Mouse (Mus musculus) kidney, adult 9 months (tissue): ENCODE measurements around the gene Sptb.
A peak's percentile ranks its signal among the peaks of the same experiment; 100 is the strongest.

Experiments used
- DNase-seq: peaks from one replicate; pipeline ENCODE4 v3.0.0; 2022

The Sptb gene

DNA sequence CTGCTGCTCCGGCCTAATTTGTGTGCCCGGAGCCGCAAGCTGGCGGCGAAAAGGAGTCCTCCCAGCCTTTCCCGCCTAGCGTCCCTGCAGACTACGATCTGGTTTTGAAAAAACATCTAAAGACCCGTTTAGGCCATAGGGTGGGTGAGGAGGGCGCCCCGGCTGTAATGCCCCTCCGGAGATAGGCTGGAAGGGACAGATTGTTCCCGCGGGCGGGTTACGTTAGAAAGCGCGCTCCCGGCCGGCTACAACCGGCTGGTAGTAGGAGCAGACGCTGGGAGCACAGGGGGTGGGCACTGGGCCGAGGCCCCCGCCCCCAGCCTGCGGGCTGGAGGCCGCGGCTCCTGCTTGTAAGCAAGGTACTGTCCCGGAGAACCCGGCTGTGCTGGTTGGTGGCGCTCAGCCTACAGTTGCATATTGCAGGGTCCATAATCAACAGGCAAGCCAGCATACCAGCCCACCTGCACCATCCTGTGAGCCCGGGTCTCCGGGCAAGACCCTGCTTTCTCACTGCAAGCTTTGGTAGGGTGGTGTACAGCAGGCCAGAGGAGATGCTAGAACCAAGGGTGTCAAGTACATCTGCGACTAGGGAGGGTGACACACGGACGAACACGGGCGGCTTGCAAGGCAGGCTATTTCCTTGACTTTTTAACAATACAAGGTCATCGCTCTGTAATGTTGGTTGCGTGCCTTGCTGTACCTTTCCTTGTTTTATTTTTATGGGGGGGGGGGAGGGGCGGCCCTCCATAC is at the start of gene Sptb:
Gene Sptb, minus strand, starts transcription at position 197 of the 750 bp plus-strand sequence.
- peak; percentile 40 for DNase-seq

DNA sequence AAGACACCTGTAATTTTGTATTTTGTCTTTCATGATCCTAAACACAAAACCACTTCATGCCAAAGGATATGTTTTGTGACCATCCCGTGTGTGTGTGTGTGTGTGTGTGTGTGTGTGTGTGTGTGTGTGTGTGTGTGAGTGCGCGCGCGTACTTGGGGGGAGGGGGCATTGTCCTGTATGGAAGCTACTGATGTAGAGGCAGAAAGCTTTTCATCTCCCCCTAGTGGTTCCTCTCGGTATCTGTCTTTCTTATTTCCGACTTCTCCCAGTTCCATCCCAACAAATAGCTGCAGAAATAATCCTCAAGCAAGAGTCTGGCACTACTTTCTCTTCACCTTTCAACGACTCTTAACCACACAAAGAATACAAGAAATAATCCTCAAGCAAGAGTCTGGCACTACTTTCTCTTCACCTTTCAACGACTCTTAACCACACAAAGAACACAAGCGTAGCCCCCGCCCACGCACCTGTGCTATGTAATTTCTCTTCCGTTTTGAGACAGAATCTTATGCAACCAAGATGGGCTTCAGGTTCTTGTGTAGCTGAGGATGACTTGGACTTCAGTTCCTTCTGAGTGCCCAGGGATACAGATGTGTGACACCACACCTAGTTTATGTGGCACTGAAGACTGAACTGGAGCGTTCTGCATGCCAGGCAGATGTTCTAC is 42.4 kb upstream of the Sptb start:
- peak; percentile 63 for DNase-seq

GRCm38 (mm10) chr12:76750866-76751459 is 40.6 kb upstream of the Sptb start:
- DNase-seq, result no peak

DNA sequence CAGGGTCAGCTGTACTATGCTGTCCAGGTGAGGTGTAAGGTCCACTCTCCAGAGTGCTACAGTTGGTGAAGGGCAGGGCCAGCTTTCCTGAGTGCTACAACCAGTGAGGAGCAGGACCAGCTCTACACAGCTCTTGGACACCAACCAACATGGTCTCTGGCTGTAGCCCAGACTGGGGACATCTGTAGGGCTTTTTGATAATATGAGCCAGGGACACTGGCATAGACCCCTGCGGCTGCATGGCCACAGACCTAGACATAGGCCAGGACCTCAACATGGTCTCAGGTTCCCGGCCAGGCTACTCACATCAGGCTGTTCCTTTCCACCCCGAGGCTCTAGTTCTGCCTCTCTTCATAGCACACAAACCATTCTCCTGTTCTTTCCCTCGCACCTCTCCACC is 17.6 kb upstream of the Sptb start:
- DNase-seq, result no peak

DNA sequence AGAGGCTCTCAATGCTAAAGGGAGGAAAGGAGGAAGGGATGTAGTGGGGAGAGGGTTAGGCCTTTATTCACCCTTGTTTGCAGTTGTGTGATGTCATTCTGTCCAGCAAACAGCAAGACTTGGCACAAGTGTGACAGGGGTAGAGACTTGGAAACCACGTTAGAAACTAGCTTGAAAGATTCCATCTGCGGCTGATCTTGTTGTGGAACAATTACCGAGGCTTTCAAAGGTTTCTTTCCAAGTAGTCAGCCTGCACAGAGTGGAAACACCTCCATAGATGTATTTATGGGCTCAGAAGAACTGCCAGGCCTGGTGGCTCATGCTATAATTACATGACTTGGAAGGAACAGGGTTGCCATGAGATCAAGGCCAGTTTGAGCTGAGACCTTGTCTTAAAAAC is 11.7 kb upstream of the Sptb start:
- DNase-seq, result no peak

- no peak for DNase-seq
These were observed 10.2 kb upstream of the Sptb start for GRCm38 (mm10) chr12:76720572-76720971.

DNA sequence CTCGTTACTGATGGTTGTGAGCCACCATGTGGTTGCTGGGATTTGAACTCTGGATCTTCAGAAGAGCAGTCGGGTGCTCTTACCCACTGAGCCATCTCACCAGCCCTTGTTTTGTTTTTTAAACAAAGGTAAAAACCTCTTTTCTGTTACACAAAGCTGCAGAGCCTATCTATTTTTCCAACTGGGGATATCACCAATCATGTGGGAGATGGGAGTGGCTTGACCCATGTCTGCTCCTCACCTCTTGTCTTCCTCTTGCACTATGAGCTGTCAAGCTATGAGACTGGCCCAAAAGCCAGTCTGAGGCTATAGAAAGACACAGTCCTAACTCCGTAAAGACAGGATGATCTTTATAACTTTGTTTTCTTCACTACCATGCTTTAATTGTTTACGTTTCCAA is 8.0 kb upstream of the Sptb start:
- DNase-seq, result no peak

GRCm38 (mm10) chr12:76709795-76710350 is 474 bp downstream of the Sptb start:
- DNase-seq, result peak; percentile 29

GRCm38 (mm10) chr12:76708956-76709794 is 1.2 kb downstream of the Sptb start:
- DNase-seq, result peak; percentile 20

DNA sequence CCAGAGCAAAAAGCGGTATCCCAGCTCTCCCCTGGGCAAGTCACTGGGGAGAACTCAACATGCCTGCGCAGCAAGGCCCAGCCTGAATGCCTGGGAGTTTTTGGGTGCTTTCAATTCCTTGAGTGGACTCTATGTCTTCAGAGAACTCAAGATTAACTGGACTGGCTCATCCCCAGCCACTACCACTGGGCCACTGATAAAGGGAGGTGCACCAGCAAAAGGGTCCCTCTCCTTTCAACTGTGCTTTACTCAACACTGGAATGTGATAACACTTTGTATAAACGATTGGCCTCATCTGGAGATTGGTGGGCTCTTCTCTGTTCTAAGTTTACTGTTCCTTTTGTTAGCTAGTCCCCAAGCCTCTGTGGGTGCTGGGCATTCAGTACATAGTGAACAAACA is 2.2 kb downstream of the Sptb start:
- no peak for DNase-seq

GRCm38 (mm10) chr12:76696380-76696935 is 13.9 kb downstream of the Sptb start:
- no peak for DNase-seq

DNA sequence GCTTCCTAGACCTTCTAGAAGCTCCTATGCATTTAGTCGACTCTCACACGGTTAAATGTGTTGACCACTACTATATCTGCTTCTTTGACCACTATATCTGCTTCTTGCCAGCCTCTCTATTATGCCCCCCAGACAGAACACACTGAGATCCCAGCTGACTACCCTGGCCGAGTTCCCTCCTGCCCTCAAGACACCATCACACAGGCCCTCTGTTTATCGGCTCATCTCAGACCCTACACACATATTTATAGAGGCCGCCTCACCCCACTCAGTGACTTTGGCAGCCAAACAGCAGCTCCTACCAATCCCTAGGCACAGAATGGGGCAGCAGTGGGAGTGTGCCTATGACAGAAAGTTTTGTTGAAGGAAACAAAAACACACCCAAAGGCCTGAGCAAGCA is 14.6 kb downstream of the Sptb start:
- DNase-seq, result no peak

- DNase-seq, result peak; percentile 17
These were observed 15.4 kb downstream of the Sptb start for GRCm38 (mm10) chr12:76694801-76695505.

GRCm38 (mm10) chr12:76687498-76688200 is 22.7 kb downstream of the Sptb start:
- no peak for DNase-seq

- DNase-seq, result no peak
These were observed 24.7 kb downstream of the Sptb start for GRCm38 (mm10) chr12:76685647-76686046.

DNA sequence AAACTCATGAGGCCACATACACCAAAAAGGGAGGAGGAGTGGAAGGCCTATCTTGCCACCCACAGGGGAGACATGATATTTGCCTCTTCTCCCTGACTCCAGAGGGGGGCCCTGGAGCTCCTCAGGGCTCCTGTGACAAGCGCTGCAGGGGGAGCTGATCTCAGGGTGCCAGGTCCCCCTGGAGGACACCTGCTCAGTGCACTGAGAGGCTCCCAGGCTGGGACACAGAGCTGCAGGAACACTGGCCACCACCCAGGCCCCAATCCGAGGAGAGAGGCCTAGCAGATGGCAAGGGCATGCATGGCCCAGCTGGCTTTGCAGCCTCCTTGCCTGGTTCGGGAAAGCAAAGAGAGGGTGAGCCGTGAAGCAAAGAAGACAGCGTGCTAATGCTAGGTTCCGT is 25.9 kb downstream of the Sptb start:
- DNase-seq, result no peak

- DNase-seq, result no peak
These were observed 28.4 kb downstream of the Sptb start for GRCm38 (mm10) chr12:76681937-76682336.

- DNase-seq, result no peak
These were observed 33.3 kb downstream of the Sptb start for GRCm38 (mm10) chr12:76677068-76677467.

DNA sequence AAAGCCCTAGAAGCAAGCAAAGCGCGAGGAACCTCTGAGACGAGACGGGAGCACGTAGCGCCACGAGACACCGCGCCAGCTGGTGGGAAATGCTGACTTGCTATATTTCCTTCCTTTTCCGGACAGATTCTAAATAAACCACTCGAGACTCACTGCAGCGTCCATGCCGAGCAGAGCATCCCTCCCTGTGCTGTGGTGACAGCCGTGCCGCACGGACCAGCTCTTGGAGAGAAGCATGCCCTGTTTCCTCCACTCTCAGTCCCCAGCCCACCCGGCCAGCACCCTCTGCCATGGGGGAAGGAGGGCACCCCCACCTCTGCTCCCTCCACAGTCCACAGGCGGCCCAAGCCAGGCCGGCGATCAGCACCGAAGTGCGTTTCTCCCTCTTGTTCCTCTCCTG is 33.9 kb downstream of the Sptb start:
- DNase-seq, result no peak

GRCm38 (mm10) chr12:76675364-76675763 is 35.0 kb downstream of the Sptb start:
- no peak for DNase-seq

DNA sequence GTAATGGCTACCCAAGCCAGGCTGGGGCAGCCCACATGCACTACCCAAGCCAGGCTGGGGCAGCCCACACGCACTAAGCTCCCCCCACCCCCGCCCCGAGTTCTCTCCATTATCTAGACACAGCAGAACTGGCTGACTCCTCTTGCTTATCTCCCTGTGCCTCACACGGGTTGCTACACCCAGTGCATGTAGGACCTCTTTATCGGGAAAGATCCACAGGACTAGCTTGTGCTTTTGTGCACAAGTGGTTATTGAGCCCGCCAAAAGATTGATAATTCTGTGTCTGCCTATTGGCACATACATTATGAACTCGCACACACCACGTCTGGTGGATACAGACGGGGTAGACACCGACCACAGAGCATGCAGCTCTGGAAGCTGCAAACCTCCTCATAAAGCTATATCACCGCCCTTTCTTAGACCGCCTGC is 36.5 kb downstream of the Sptb start:
- no peak for DNase-seq
